Mouse (Mus musculus) pancreas, adult 10 weeks (tissue): ENCODE results near the gene Cyb561. TPM values are rescaled to one million over a fixed set of nuclear protein-coding genes. Genes with fewer than 3 reads are reported as not detected.

Experiments
- polyA plus RNA-seq: library from polyadenylated mRNA; stranded (reverse); fragments of 350-450 nt; fragmentation: Illumina TruSeq; extraction: RNeasy Lipid Tissue Mini Kit (QIAGEN cat#74804); gene quantifications from one replicate; pipeline ENCODE4 v1.2.3, GENCODE M21; 2015; ENCODE audit warnings: low read depth, low replicate concordance; ENCODE audit not compliant: insufficient read depth

The Cyb561 gene
- 10.0 TPM for polyA plus RNA-seq

DNA sequence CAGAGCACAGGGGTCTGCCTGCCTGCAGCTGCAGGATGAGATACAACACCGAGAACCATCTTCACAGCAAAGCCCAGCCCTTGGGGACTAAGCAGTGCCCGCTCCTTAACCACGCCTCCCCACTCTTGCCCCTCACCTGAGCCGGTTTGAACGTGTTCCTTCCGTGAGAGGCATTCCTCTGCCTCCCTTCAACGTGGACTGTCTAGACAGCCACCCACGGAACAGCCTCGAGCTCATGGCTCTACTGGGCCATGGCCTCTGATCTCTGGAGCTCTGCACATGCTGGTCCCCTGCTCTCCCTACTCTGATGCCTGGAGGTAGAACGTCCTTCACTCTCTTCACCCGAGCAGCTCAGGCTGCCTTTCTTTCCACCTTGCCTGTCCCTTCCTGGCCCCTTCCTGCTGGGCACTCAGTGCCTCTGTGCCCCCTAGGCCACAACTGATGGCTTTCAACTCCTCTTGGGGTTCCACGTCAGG, at the start of gene Cyb561:
Gene Cyb561 (minus strand): TSS at position 426 of the 476 bp plus-strand sequence.

GRCm38 (mm10) chr11:105994375-105994774, 41.2 kb upstream of the Cyb561 start, which contains the start of gene Ace3:
Ace3 (plus strand) TSS chr11:105994675.

GRCm38 (mm10) chr11:105967741-105968574, 14.8 kb upstream of the Cyb561 start, which contains the start of gene Ace:
Ace (plus strand) TSS chr11:105967945.

Other genes starting within 250 kb of the Cyb561 start
- 22.0 TPM for gene Ace, start 14.6 kb upstream of the Cyb561 start, polyA plus RNA-seq
- gene Ace3, start 41.3 kb upstream of the Cyb561 start, polyA plus RNA-seq, result not detected
- gene Kcnh6, start 54.8 kb upstream of the Cyb561 start, polyA plus RNA-seq, result 1.8 TPM
- gene Dcaf7, start 83.5 kb upstream of the Cyb561 start, polyA plus RNA-seq, result 8.3 TPM
- gene Taco1, start 112.7 kb upstream of the Cyb561 start, polyA plus RNA-seq, result 2.0 TPM
- gene Map3k3, start 131.3 kb upstream of the Cyb561 start, polyA plus RNA-seq, result 8.0 TPM
- not detected for gene Gm10840, start 207.5 kb upstream of the Cyb561 start, polyA plus RNA-seq
- gene Limd2, start 207.5 kb upstream of the Cyb561 start, polyA plus RNA-seq, result 3.0 TPM
- 2.8 TPM for gene Strada, start 248.8 kb upstream of the Cyb561 start, polyA plus RNA-seq